Mouse (Mus musculus) stomach, postnatal 0 days (tissue): ENCODE data around the gene Cnp. TPM values are rescaled to one million over a fixed set of nuclear protein-coding genes. Genes with fewer than 3 reads are reported as not detected.

Experiments used
- ATAC-seq: fragments of 200-750 bp; cut with Nextera tagmentation; 2 replicates; pipeline ENCODE4 v1.8.0; 2017; ENCODE audit not compliant: low FRiP score, low TSS enrichment
- DNase-seq: peaks from one replicate; pipeline ENCODE4 v3.0.0-alpha.2; 2016; ENCODE audit warnings: low spot score
- H3K27ac ChIP-seq: fragments of 300-500 bp; sonication (generic); replicated peaks from 2 replicates; pipeline ENCODE4 v1.5.1; 2014; ENCODE audit warnings: mild to moderate bottlenecking, control low read depth
- H3K27me3 ChIP-seq: fragments of 300-500 bp; sonication (generic); 2 replicates; pipeline ENCODE4 v1.6.1; 2014; ENCODE audit warnings: low read length; ENCODE audit not compliant: control insufficient read depth, insufficient read depth
- H3K36me3 ChIP-seq: fragments of 300-500 bp; sonication (generic); 2 replicates; pipeline ENCODE4 v1.6.1; 2014; ENCODE audit warnings: low read length, mixed read lengths; ENCODE audit not compliant: control insufficient read depth, insufficient read depth
- H3K4me1 ChIP-seq: fragments of 300-500 bp; sonication (generic); replicated peaks from 2 replicates; pipeline ENCODE4 v1.6.1; 2014; ENCODE audit warnings: antibody characterized with exemption; ENCODE audit not compliant: control insufficient read depth, insufficient read depth
- H3K4me2 ChIP-seq: fragments of 300-500 bp; sonication (generic); replicated peaks from 2 replicates; pipeline ENCODE4 v1.6.1; 2014; ENCODE audit warnings: low read depth, mild to moderate bottlenecking, control low read depth, moderate library complexity
- H3K4me3 ChIP-seq: fragments of 300-500 bp; sonication (generic); 2 replicates; pipeline ENCODE4 v1.5.1; 2014; ENCODE audit warnings: low read depth, low read length, control low read depth
- H3K9ac ChIP-seq: fragments of 300-500 bp; sonication (generic); 2 replicates; pipeline ENCODE4 v1.6.1; 2014; ENCODE audit warnings: mild to moderate bottlenecking, low read length, control low read depth, mixed read lengths
- H3K9me3 ChIP-seq: fragments of 300-500 bp; sonication (generic); 2 replicates; pipeline ENCODE4 v1.6.1; 2016; ENCODE audit warnings: low read length; ENCODE audit not compliant: control insufficient read depth
- CTCF ChIP-seq: IDR thresholded peaks from 2 replicates; pipeline ENCODE4 v1.5.1; 2016; ENCODE audit warnings: antibody characterized with exemption, low read depth, mild to moderate bottlenecking, moderate library complexity
- EP300 ChIP-seq: optimal IDR thresholded peaks from 2 replicates; pipeline ENCODE3; 2016; ENCODE audit warnings: antibody characterized with exemption
- WGBS: fragments of 180-500 bp; shearing (Covaris S2); extraction: QIAGEN DNeasy Blood & Tissue Kit; methylation state at CpG from one replicate; pipeline ENCODE4 v1.1.7; 2014; 5-methylcytosine and 5-hydroxymethylcytosine counted together
- polyA plus RNA-seq: library from polyadenylated mRNA; unstranded; fragments of >200 nt; fragmentation: Nextera tagmentation; extraction: Ambion mirVana; gene quantifications from 2 replicates; pipeline ENCODE4 v1.2.1, GENCODE M21; 2015

Gene Cnp
- polyA plus RNA-seq, 1 experiment from 2014 or later = 23.5 TPM

GRCm38 (mm10) chr11:100598074-100598473 lies 23.4 kb downstream of the Cnp start:
- no peak overlapping the region for H3K4me3 ChIP-seq
- H3K27ac ChIP-seq = no peak overlapping the region
- no peak overlapping the region for H3K4me2 ChIP-seq
- no peak for DNase-seq
- H3K4me1 ChIP-seq = no peaks in the 10 kb centered on the region
- H3K9me3 ChIP-seq = no peaks in the 10 kb centered on the region
- H3K36me3 ChIP-seq = peaks cover 26% of the 10 kb centered on the region
- WGBS = 86% methylated on average over 4 of the region's 4 CpGs
- TF ChIP-seq EP300 (no peak), CTCF (no peak)
- H3K27me3 ChIP-seq = no peaks in the 10 kb centered on the region
- no peak for ATAC-seq
- no peak overlapping the region for H3K9ac ChIP-seq

GRCm38 (mm10) chr11:100601372-100601771 lies 26.7 kb downstream of the Cnp start:
- 95% methylated on average over 3 of the region's 3 CpGs for WGBS
- TF ChIP-seq EP300 (no peak), CTCF (no peak)

GRCm38 (mm10) chr11:100603155-100603554 lies 28.5 kb downstream of the Cnp start:
- Histone ChIP-seq H3K27me3 (no peaks in the 10 kb centered on the region), H3K9me3 (no peaks in the 10 kb centered on the region), H3K27ac (no peak overlapping the region), H3K36me3 (peaks cover 8% of the 10 kb centered on the region), H3K9ac (no peak overlapping the region), H3K4me1 (0 out of 2 replicates have a peak, but pooled peaks cover 2% of the 10 kb centered on the region), H3K4me2 (no peak overlapping the region), H3K4me3 (no peak overlapping the region)
- no peak for ATAC-seq
- no peak for DNase-seq
- 81% methylated on average over 9 of the region's 9 CpGs for WGBS
- TF ChIP-seq EP300 = no peak
- no peak for TF ChIP-seq CTCF

More at GRCm38 (mm10) chr11:100601372-100601771, 26.7 kb downstream of the Cnp start:
- ATAC-seq (no peak), DNase-seq (no peak)
- Histone ChIP-seq H3K4me2 (no peak overlapping the region), H3K36me3 (peaks cover 17% of the 10 kb centered on the region), H3K9ac (no peak overlapping the region), H3K27me3 (no peaks in the 10 kb centered on the region), H3K27ac (no peak overlapping the region), H3K4me3 (no peak overlapping the region), H3K9me3 (no peaks in the 10 kb centered on the region), H3K4me1 (0 out of 2 replicates have a peak, but pooled peaks cover 2% of the 10 kb centered on the region)

- Histone ChIP-seq H3K4me2 (no peak overlapping the region), H3K4me3 (no peak overlapping the region), H3K36me3 (peaks cover 4% of the 10 kb centered on the region), H3K4me1 (0 out of 2 replicates have a peak, but pooled peaks cover 2% of the 10 kb centered on the region), H3K9me3 (no peaks in the 10 kb centered on the region), H3K27ac (0 out of 2 replicates have a peak overlapping the region, but pooled peaks have one; percentile 35), H3K27me3 (no peaks in the 10 kb centered on the region), H3K9ac (no peak overlapping the region)
- no peak for DNase-seq
- ATAC-seq = no peak
- 65% methylated on average over 8 of the region's 8 CpGs for WGBS
- TF ChIP-seq EP300 (no peak), CTCF (no peak)
These were observed 29.1 kb downstream of the Cnp start for GRCm38 (mm10) chr11:100603813-100604212.

- no peak overlapping the region for H3K4me3 ChIP-seq
- no peaks in the 10 kb centered on the region for H3K9me3 ChIP-seq
- peak overlapping the region; percentile 40 for H3K27ac ChIP-seq
- no peaks in the 10 kb centered on the region for H3K27me3 ChIP-seq
- TF ChIP-seq CTCF (no peak), EP300 (no peak)
- H3K4me2 ChIP-seq = no peak overlapping the region
- 61% methylated on average over 4 of the region's 4 CpGs for WGBS
- no peaks in the 10 kb centered on the region; the same call in none of the 2 replicates for H3K36me3 ChIP-seq
- ATAC-seq (no peak), DNase-seq (no peak)
- H3K4me1 ChIP-seq = peaks cover 3% of the 10 kb centered on the region
- no peak overlapping the region for H3K9ac ChIP-seq
These were observed 29.8 kb downstream of the Cnp start for GRCm38 (mm10) chr11:100604321-100605005.

- Histone ChIP-seq H3K9me3 (no peaks in the 10 kb centered on the region), H3K4me1 (peaks cover 9% of the 10 kb centered on the region), H3K9ac (no peak overlapping the region), H3K4me3 (no peak overlapping the region), H3K4me2 (no peak overlapping the region), H3K27me3 (no peaks in the 10 kb centered on the region), H3K27ac (no peak overlapping the region), H3K36me3 (no peaks in the 10 kb centered on the region; the same call in 1 of the 2 replicates)
- WGBS = 86% methylated on average over 10 of the region's 10 CpGs
- ATAC-seq (no peak), DNase-seq (no peak)
- TF ChIP-seq CTCF (no peak), EP300 (no peak)
These were observed 30.7 kb downstream of the Cnp start for GRCm38 (mm10) chr11:100605451-100605850.
